Mouse (Mus musculus) effector memory CD4-positive, alpha-beta T cell, adult 5 months (primary cell): ENCODE measurements around the gene Trim10. TPM values are rescaled to one million over a fixed set of nuclear protein-coding genes. Genes with fewer than 3 reads are reported as not detected.

Source experiments
- polyA plus RNA-seq: library from polyadenylated mRNA; unstranded; fragments of 100-300 nt; shearing (Covaris generic); gene quantifications from one replicate; pipeline ENCODE4 v1.2.1, GENCODE M21; 2017

Gene Trim10
- not detected for polyA plus RNA-seq

DNA sequence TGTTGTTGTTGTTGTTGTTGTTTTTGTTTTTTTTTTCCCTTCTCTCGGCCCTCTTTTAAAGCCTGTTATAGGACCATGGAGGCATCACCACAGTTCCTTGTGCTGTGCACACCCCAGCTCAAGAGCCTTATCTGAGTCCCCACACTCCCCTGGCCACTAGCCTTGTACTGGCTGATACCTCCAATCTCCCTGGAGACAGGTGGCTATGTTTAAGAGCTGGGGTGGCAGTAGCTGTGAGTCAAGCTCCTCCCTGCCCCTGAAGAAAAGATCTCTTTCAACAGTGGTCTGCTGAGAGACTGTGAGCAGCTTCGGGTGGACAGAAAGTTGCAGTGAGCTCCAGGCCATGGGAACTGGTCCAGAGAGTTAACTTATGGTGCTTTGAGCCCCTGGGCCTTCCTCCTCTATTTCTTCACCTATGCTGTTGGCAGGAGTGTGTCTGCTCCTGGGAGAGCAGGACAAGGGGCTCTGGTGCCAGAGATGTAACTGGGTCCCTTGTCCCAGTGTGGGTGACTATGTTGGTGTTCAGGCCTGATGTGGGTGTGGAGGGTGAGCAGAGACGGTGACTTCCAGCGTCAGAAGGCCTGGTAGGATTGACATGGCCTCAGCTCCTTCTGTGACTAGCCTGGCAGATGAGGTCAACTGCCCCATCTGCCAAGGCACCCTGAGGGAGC is at the start of gene Trim10:
Gene Trim10 (plus strand): TSS at position 291 of the 671 bp plus-strand sequence.

GRCm38 (mm10) chr17:36836874-36837647 is 32.3 kb upstream of the Trim10 start, which contains the start of gene Trim26:
Trim26 (plus strand) TSS chr17:36837134.

GRCm38 (mm10) chr17:36866719-36867527 is 2.5 kb upstream of the Trim10 start, which contains the start of gene Trim15:
Trim15 (minus strand) TSS chr17:36867210.

DNA sequence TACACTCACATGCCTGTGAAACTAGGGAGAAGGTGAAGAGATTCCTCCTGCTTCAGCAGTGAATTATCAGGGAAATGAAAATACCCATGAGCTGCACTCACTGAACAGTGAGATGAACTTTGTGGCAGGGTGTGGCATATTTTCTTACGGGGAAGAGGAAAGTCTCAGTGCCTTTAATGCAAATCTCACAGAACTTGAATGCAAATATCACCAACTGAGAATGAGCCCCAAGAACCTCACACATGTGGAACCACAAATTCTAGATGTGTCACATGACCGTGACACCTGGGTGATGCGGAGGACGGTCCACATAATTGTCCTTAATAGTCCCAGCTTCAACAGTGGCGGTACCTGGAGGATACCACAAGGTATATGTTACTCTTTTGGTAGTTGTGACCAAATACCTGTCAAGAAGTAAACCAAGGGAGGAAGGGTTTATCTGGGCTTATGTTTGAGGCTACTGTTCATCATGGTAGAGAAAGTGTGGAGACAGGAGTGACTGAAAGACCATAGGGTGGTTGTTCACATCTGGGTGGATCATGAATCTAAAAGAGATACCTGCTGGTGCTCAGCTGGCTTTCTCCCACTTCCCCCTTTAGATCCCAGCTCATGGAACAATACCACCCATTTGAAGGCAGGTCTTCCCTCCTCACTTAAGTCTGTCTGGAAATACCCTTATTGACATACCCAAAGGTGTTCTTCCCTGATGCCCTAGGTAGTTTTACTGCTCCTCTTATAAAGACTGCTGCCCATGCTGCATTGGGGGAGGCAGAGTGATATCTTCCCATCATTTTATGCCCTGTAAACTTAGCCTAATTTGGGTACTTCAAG is 20.9 kb downstream of the Trim10 start, which contains the start of gene Trim40:
Gene Trim40 (minus strand): TSS at position 51 of the 831 bp plus-strand sequence.

DNA sequence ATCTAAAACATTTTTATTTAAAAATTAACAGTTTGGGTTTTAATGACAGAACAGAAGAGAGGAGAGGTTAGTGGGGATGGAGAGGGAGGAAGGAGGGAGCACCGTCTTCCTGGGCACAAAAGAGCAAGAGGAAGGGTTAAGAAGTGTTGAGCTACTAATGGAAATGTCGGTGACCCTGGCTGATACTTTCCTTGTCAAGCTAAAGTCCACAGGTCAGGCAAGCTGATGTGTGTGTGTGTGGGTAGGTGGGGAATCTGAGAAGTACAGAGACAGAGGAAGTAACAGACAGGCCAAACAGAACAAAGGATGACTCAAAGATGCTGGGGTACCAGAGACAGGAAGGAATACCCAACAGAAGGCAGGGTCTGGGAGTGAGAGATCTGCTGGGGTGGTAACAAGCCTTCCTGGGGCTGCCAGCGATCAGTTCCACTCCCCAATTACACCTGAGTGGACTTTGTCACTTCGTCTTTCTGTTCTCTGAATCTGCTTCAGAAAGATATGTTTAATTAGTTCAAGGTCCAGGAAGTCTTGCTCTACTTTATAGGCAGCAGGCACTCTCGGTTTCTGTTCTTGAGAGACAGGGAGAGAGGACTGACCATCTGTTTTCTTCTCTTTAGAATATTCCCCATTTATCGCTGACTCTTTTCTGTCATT is 28.3 kb downstream of the Trim10 start, which contains the start of gene Trim31:
Gene Trim31 (plus strand): TSS at position 567 of the 654 bp plus-strand sequence.

Other genes starting within 250 kb of the Trim10 start
- gene H2-M9, start 226.9 kb upstream of the Trim10 start, polyA plus RNA-seq: not detected
- not detected for gene H2-M1, start 197.4 kb upstream of the Trim10 start, polyA plus RNA-seq
- not detected for gene H2-M10.5, start 96.7 kb upstream of the Trim10 start, polyA plus RNA-seq
- gene H2-M10.6, start 57.4 kb upstream of the Trim10 start, polyA plus RNA-seq: not detected
- 118 TPM for gene Trim26, start 32.4 kb upstream of the Trim10 start, polyA plus RNA-seq
- not detected for gene Trim15, start 2.4 kb upstream of the Trim10 start, polyA plus RNA-seq
- gene Trim40, start 20.5 kb downstream of the Trim10 start, polyA plus RNA-seq: not detected
- not detected for gene Trim31, start 28.5 kb downstream of the Trim10 start, polyA plus RNA-seq
- gene Rnf39, start 73.3 kb downstream of the Trim10 start, polyA plus RNA-seq: 0.86 TPM
- 243 TPM for gene Ppp1r11, start 82.2 kb downstream of the Trim10 start, polyA plus RNA-seq
- 133 TPM for gene Znrd1, start 89.0 kb downstream of the Trim10 start, polyA plus RNA-seq
- gene Znrd1as, start 89.0 kb downstream of the Trim10 start, polyA plus RNA-seq: 2.6 TPM
- not detected for gene 2410137M14Rik, start 111.7 kb downstream of the Trim10 start, polyA plus RNA-seq
- gene H2-M5, start 120.0 kb downstream of the Trim10 start, polyA plus RNA-seq: not detected
- gene Zfp57, start 131.6 kb downstream of the Trim10 start, polyA plus RNA-seq: not detected
- not detected for gene Mog, start 153.8 kb downstream of the Trim10 start, polyA plus RNA-seq
- 14.8 TPM for gene Gabbr1, start 176.4 kb downstream of the Trim10 start, polyA plus RNA-seq
- not detected for gene Olfr90, start 218.9 kb downstream of the Trim10 start, polyA plus RNA-seq
- gene Olfr91, start 228.7 kb downstream of the Trim10 start, polyA plus RNA-seq: not detected